Mouse (Mus musculus) midbrain, embryonic 14.5 days (tissue): Measurements from ENCODE around the gene Olfr146. TPM values are rescaled to one million over a fixed set of nuclear protein-coding genes. Genes with fewer than 3 reads are reported as not detected.

ENCODE experiments used
- ATAC-seq: fragments of 200-750 bp; cut with Nextera tagmentation; 2 replicates; pipeline ENCODE4 v1.8.0; 2017; ENCODE audit warnings: moderate number of reproducible peaks, moderate library complexity; ENCODE audit not compliant: low FRiP score, low TSS enrichment
- DNase-seq: peaks from one replicate; pipeline ENCODE4 v3.0.0-alpha.2; 2015
- H3K27ac ChIP-seq: fragments of 300-500 bp; sonication (generic); replicated peaks from 2 replicates; pipeline ENCODE4 v1.5.1; 2014; ENCODE audit warnings: mild to moderate bottlenecking, low read depth, low read length, moderate library complexity
- H3K27me3 ChIP-seq: fragments of 300-500 bp; sonication (generic); 2 replicates; pipeline ENCODE4 v1.6.1; 2014; ENCODE audit warnings: low read length, control low read depth, mixed read lengths; ENCODE audit not compliant: control insufficient read depth, insufficient read depth
- H3K36me3 ChIP-seq: fragments of 300-500 bp; sonication (generic); 2 replicates; pipeline ENCODE4 v1.6.1; 2014; ENCODE audit warnings: low read length, control low read depth; ENCODE audit not compliant: control insufficient read depth, insufficient read depth
- H3K4me1 ChIP-seq: fragments of 300-500 bp; sonication (generic); 2 replicates; pipeline ENCODE4 v1.6.1; 2014; ENCODE audit warnings: mild to moderate bottlenecking, antibody characterized with exemption, low read length, control low read depth; ENCODE audit not compliant: control insufficient read depth, insufficient read depth
- H3K4me2 ChIP-seq: fragments of 300-500 bp; sonication (generic); 2 replicates; pipeline ENCODE4 v1.6.1; 2014; ENCODE audit warnings: mild to moderate bottlenecking, low read length, moderate library complexity
- H3K4me3 ChIP-seq: fragments of 300-500 bp; sonication (generic); replicated peaks from 2 replicates; pipeline ENCODE4 v1.5.1; 2014; ENCODE audit warnings: low read depth, low read length
- H3K9ac ChIP-seq: fragments of 300-500 bp; sonication (generic); replicated peaks from 2 replicates; pipeline ENCODE4 v1.6.1; 2014; ENCODE audit warnings: mild to moderate bottlenecking, low read length, moderate library complexity
- H3K9me3 ChIP-seq: fragments of 300-500 bp; sonication (generic); 2 replicates; pipeline ENCODE4 v1.6.1; 2016; ENCODE audit warnings: low read length, control low read depth, mixed read lengths; ENCODE audit not compliant: control insufficient read depth
- WGBS: fragments of 180-500 bp; shearing (Covaris S2); extraction: QIAGEN DNeasy Blood & Tissue Kit; methylation state at CpG from one replicate; pipeline ENCODE4 v1.1.7; 2014; 5-methylcytosine and 5-hydroxymethylcytosine counted together
- microRNA-seq: library from miRNA; unstranded; fragments of <30 nt; microRNA quantifications from one replicate; pipeline ENCODE4, GENCODE M21; 2016
- polyA plus RNA-seq: library from polyadenylated mRNA; unstranded; fragments of >200 nt; fragmentation: Nextera tagmentation; extraction: Ambion mirVana; gene quantifications from 2 replicates; pipeline ENCODE4 v1.2.1, GENCODE M21; 2014

Olfr146 gene
- polyA plus RNA-seq: not detected in 2 replicates

DNA sequence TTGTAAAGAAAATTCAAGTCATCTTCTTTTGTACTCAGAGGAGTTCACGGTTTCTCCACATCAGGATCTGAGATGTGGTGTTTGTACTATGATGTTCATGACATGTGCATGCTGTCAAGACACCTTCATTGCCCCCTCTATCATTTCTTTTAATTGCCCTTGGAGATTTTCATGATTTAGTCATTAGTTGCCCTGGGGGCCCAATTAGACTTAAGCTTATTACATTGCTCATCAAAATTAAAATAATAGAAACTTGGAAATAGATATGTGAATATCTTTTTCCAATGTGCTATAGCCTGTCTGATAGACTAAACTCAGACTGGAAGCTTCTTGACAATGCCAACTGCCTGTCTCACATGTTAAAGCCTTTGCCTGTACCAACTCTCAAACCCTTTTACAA lies at the start of gene Olfr146:
Olfr146 (minus strand) TSS at position 101 of the 400 bp plus-strand sequence.
- Histone ChIP-seq H3K27ac (no peak within 1 kb of the TSS), H3K36me3 (no peaks in the 10 kb centered on the region), H3K9me3 (no peaks in the 10 kb centered on the region), H3K4me3 (no peak within 1 kb of the TSS), H3K4me2 (no peak within 1 kb of the TSS), H3K4me1 (no peaks in the 10 kb centered on the region), H3K27me3 (no peaks in the 10 kb centered on the region), H3K9ac (no peak within 1 kb of the TSS)
- WGBS: 76% methylated on average over 1 of the region's 1 CpGs
- DNase-seq (no peak), ATAC-seq (no peak)

GRCm38 (mm10) chr9:39064851-39065250 lies 41.7 kb upstream of the Olfr146 start, which contains the start of gene Olfr937:
TSS of gene Olfr937 (minus strand) at chr9:39064951.
- 83% methylated on average over 1 of the region's 1 CpGs for WGBS
- H3K27me3 ChIP-seq: no peaks in the 10 kb centered on the region
- H3K4me3 ChIP-seq: no peak within 1 kb of the TSS
- DNase-seq (no peak), ATAC-seq (no peak)
- no peak within 1 kb of the TSS for H3K9ac ChIP-seq
- H3K9me3 ChIP-seq: no peaks in the 10 kb centered on the region
- no peaks in the 10 kb centered on the region for H3K4me1 ChIP-seq
- no peak within 1 kb of the TSS for H3K4me2 ChIP-seq
- H3K36me3 ChIP-seq: no peaks in the 10 kb centered on the region
- H3K27ac ChIP-seq: no peak within 1 kb of the TSS

DNA sequence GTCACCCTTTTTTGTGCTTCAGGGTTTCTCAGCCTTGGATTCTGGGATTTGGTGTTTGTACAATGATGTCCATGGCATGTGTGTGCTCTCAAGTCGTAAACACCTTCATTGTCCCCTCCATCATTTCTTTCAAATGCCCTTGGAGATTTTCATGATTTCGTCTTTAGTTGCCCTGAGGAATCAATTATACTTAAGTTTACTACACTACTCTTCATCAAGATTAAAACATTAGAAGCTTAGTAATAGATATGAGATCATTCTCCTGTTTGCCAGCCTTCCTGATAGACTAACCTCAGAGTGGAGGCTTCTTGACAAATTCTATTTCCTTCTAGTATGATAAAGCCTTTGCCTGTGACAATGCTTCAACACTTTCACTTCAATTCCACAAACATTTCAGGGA lies 23.6 kb downstream of the Olfr146 start, which contains the start of gene Olfr935:
Olfr935 (minus strand) TSS at position 101 of the 400 bp plus-strand sequence.
- DNase-seq: no peak
- Histone ChIP-seq H3K9me3 (no peaks in the 10 kb centered on the region), H3K36me3 (no peaks in the 10 kb centered on the region), H3K27ac (no peak within 1 kb of the TSS), H3K27me3 (no peaks in the 10 kb centered on the region), H3K4me3 (no peak within 1 kb of the TSS), H3K4me2 (no peak within 1 kb of the TSS), H3K4me1 (no peaks in the 10 kb centered on the region), H3K9ac (no peak within 1 kb of the TSS)
- no peak for ATAC-seq
- 78% methylated on average over 2 of the region's 2 CpGs for WGBS

- no peaks in the 10 kb centered on the region for H3K27me3 ChIP-seq
- ATAC-seq (no peak), DNase-seq (no peak)
- H3K4me3 ChIP-seq: no peak within 1 kb of the TSS
- H3K9ac ChIP-seq: no peak within 1 kb of the TSS
- no peaks in the 10 kb centered on the region for H3K4me1 ChIP-seq
- H3K9me3 ChIP-seq: no peaks in the 10 kb centered on the region
- WGBS: 93% methylated on average over 2 of the region's 2 CpGs
- no peaks in the 10 kb centered on the region for H3K36me3 ChIP-seq
- H3K27ac ChIP-seq: no peak within 1 kb of the TSS
- no peak within 1 kb of the TSS for H3K4me2 ChIP-seq
Measured at GRCm38 (mm10) chr9:38988215-38988614, 35.0 kb downstream of the Olfr146 start, which contains the start of gene Olfr934. TSS of gene Olfr934 (minus strand) at chr9:38988315.

DNA sequence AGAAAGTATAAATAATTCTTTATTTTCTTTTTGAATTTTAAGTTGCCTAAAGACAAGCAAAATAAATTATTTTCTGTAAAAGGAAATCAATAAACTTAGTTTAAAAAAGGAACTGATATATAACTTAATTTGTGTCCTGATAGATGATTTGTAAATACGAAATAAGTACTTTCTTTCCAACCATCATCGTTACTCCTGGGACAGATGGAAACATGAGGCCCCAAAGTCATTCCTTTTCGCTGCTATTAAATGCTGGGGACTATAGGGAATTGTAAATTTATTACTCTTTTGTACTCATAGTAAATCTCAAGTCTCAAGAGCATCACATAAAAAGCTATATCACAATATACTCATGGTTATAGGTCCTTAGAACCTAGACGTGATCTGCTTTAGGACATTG lies 51.2 kb downstream of the Olfr146 start, which contains the start of gene Olfr933:
Olfr933 (plus strand) TSS at position 301 of the 400 bp plus-strand sequence.
- Histone ChIP-seq H3K27ac (no peak within 1 kb of the TSS), H3K4me3 (no peak within 1 kb of the TSS), H3K9me3 (no peaks in the 10 kb centered on the region), H3K4me1 (no peaks in the 10 kb centered on the region), H3K27me3 (no peaks in the 10 kb centered on the region), H3K4me2 (no peak within 1 kb of the TSS), H3K9ac (no peak within 1 kb of the TSS), H3K36me3 (no peaks in the 10 kb centered on the region)
- WGBS: 81% methylated on average over 4 of the region's 4 CpGs
- ATAC-seq (no peak), DNase-seq (no peak)

Small RNA genes within 50 kb of the gene (microRNA-seq; reads per million reads assigned to microRNA genes)
- not detected for gene Gm25529

Other genes with a start within 250 kb of the Olfr146 start
- not detected in 2 replicates for gene Olfr922, start 208.8 kb downstream of the Olfr146 start, polyA plus RNA-seq
- gene Olfr923, start 196.8 kb downstream of the Olfr146 start, polyA plus RNA-seq: not detected in 2 replicates
- gene Olfr924, start 178.9 kb downstream of the Olfr146 start, polyA plus RNA-seq: not detected in 2 replicates
- not detected in 2 replicates for gene Olfr26, start 168.3 kb downstream of the Olfr146 start, polyA plus RNA-seq
- not detected in 2 replicates for gene Olfr926, start 146.3 kb downstream of the Olfr146 start, polyA plus RNA-seq
- not detected in 2 replicates for gene Olfr930, start 93.6 kb downstream of the Olfr146 start, polyA plus RNA-seq
- not detected in 2 replicates for gene Olfr933, start 51.1 kb downstream of the Olfr146 start, polyA plus RNA-seq
- not detected in 2 replicates for gene Olfr934, start 35.1 kb downstream of the Olfr146 start, polyA plus RNA-seq
- not detected in 2 replicates for gene Olfr935, start 23.7 kb downstream of the Olfr146 start, polyA plus RNA-seq
- gene Olfr937, start 41.6 kb upstream of the Olfr146 start, polyA plus RNA-seq: not detected in 2 replicates
- gene Olfr938, start 55.5 kb upstream of the Olfr146 start, polyA plus RNA-seq: not detected in 2 replicates
- not detected in 2 replicates for gene Olfr27, start 104.8 kb upstream of the Olfr146 start, polyA plus RNA-seq
- gene Olfr943, start 142.9 kb upstream of the Olfr146 start, polyA plus RNA-seq: not detected in 2 replicates
- not detected in 2 replicates for gene Olfr944, start 178.5 kb upstream of the Olfr146 start, polyA plus RNA-seq
- gene Olfr1537, start 226.6 kb upstream of the Olfr146 start, polyA plus RNA-seq: not detected in 2 replicates